Mouse (Mus musculus): ENCODE measurements around the gene Ptprm. TPM values are rescaled to one million over a fixed set of nuclear protein-coding genes. Genes with fewer than 3 reads are reported as not detected.
A peak's percentile ranks its signal among the peaks of the same experiment; 100 is the strongest.

Ptprm gene
- polyA plus RNA-seq, 1 experiment from 2014 or later: 5.4 TPM

- WGBS: 90% methylated on average over 5 of the region's 5 CpGs
- no peak overlapping the region for H3K9ac ChIP-seq (ENCODE audit: low read depth, low read length)
- H3K4me2 ChIP-seq (replicated peaks; ENCODE audit: low read depth): no peak overlapping the region
- no peak overlapping the region for H3K4me3 ChIP-seq (ENCODE audit: low read depth, low read length)
- H3K4me1 ChIP-seq (replicated peaks; ENCODE audit: control insufficient read depth, insufficient read depth, low read length): no peaks in the 10 kb centered on the region
- no peaks in the 10 kb centered on the region for H3K36me3 ChIP-seq (ENCODE audit: control insufficient read depth, insufficient read depth)
- H3K27ac ChIP-seq (ENCODE audit: low read depth, low read length): no peak overlapping the region
- H3K9me3 ChIP-seq (ENCODE audit: control insufficient read depth): no peaks in the 10 kb centered on the region
- no peak for ATAC-seq
- no peak for TF ChIP-seq CTCF (IDR thresholded peaks at IDR 0.05; ENCODE audit: low read depth)
- H3K27me3 ChIP-seq (replicated peaks; ENCODE audit: control insufficient read depth, insufficient read depth, low read length): peaks cover 14% of the 10 kb centered on the region; the same call in 1 of the 2 replicates
These were observed 5.3 kb upstream of the Ptprm start for GRCm38 (mm10) chr17:67359578-67359977.

DNA sequence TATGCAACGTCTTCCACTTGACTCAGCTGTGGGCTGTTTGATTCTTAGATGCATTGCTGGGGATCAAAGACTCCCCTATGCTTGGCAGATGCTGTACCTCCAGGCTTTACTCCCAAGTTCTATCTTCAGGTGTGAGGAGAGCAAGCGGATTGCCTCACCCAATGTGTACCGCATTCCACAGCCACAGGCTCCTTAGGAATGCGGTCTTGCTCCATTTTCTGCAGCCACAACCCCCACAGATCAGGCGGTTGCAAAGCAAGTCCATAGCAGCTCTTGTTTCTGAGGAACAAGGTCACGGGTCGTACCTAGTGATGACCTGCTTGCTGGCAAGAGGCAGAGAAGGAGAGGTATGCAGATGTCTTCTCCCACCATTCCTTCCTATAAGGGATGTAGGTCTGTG, 4.3 kb upstream of the Ptprm start:
- H3K4me1 ChIP-seq (replicated peaks; ENCODE audit: control insufficient read depth, insufficient read depth, low read length): no peaks in the 10 kb centered on the region
- H3K4me2 ChIP-seq (replicated peaks; ENCODE audit: low read depth): no peak overlapping the region
- ATAC-seq: no peak
- no peak overlapping the region for H3K27ac ChIP-seq (ENCODE audit: low read depth, low read length)
- no peaks in the 10 kb centered on the region; the same call in 1 of the 2 replicates for H3K36me3 ChIP-seq (ENCODE audit: control insufficient read depth, insufficient read depth)
- no peaks in the 10 kb centered on the region for H3K9me3 ChIP-seq (ENCODE audit: control insufficient read depth)
- TF ChIP-seq CTCF (IDR thresholded peaks at IDR 0.05; ENCODE audit: low read depth): no peak
- H3K27me3 ChIP-seq (replicated peaks; ENCODE audit: control insufficient read depth, insufficient read depth, low read length): peaks cover 24% of the 10 kb centered on the region
- WGBS: 66% methylated on average over 7 of the region's 7 CpGs
- H3K9ac ChIP-seq (ENCODE audit: low read depth, low read length): no peak overlapping the region
- H3K4me3 ChIP-seq (ENCODE audit: low read depth, low read length): no peak overlapping the region

- Histone ChIP-seq H3K9ac (ENCODE audit: low read depth, low read length) (no peak overlapping the region), H3K4me1 (replicated peaks; ENCODE audit: control insufficient read depth, insufficient read depth, low read length) (no peaks in the 10 kb centered on the region), H3K27ac (ENCODE audit: low read depth, low read length) (no peak overlapping the region), H3K4me3 (ENCODE audit: low read depth, low read length) (no peak overlapping the region), H3K4me2 (replicated peaks; ENCODE audit: low read depth) (no peak overlapping the region), H3K36me3 (ENCODE audit: control insufficient read depth, insufficient read depth) (no peaks in the 10 kb centered on the region; the same call in 1 of the 2 replicates), H3K9me3 (ENCODE audit: control insufficient read depth) (no peaks in the 10 kb centered on the region), H3K27me3 (replicated peaks; ENCODE audit: control insufficient read depth, insufficient read depth, low read length) (peaks cover 33% of the 10 kb centered on the region)
- 88% methylated on average over 4 of the region's 4 CpGs for WGBS
- no peak for TF ChIP-seq CTCF (IDR thresholded peaks at IDR 0.05; ENCODE audit: low read depth)
- ATAC-seq: no peak
These were observed 2.9 kb upstream of the Ptprm start for GRCm38 (mm10) chr17:67357191-67357590.

- Histone ChIP-seq H3K27me3 (replicated peaks; ENCODE audit: control insufficient read depth, insufficient read depth, low read length) (peaks cover 39% of the 10 kb centered on the region), H3K27ac (ENCODE audit: low read depth, low read length) (no peak overlapping the region), H3K4me1 (replicated peaks; ENCODE audit: control insufficient read depth, insufficient read depth, low read length) (no peaks in the 10 kb centered on the region), H3K9me3 (ENCODE audit: control insufficient read depth) (no peaks in the 10 kb centered on the region), H3K36me3 (ENCODE audit: control insufficient read depth, insufficient read depth) (no peaks in the 10 kb centered on the region; the same call in 1 of the 2 replicates), H3K4me3 (ENCODE audit: low read depth, low read length) (no peak overlapping the region), H3K4me2 (replicated peaks; ENCODE audit: low read depth) (peak overlapping the region; percentile 95), H3K9ac (ENCODE audit: low read depth, low read length) (no peak overlapping the region)
- TF ChIP-seq CTCF (IDR thresholded peaks at IDR 0.05; ENCODE audit: low read depth): no peak
- no peak for ATAC-seq
- WGBS: 51% methylated on average over 5 of the region's 5 CpGs
These were observed 994 bp upstream of the Ptprm start for GRCm38 (mm10) chr17:67355251-67355650.

- H3K36me3 ChIP-seq (ENCODE audit: control insufficient read depth, insufficient read depth): no peaks in the 10 kb centered on the region; the same call in 1 of the 2 replicates
- no peaks in the 10 kb centered on the region for H3K9me3 ChIP-seq (ENCODE audit: control insufficient read depth)
- H3K9ac ChIP-seq (ENCODE audit: low read depth, low read length): peak overlapping the region; percentile 62
- peaks cover 39% of the 10 kb centered on the region for H3K27me3 ChIP-seq (replicated peaks; ENCODE audit: control insufficient read depth, insufficient read depth, low read length)
- TF ChIP-seq CTCF (IDR thresholded peaks at IDR 0.05; ENCODE audit: low read depth): no peak
- WGBS: under 1% methylated on average over 53 of the region's 68 CpGs
- H3K4me2 ChIP-seq (replicated peaks; ENCODE audit: low read depth): peak overlapping the region; percentile 95
- peak overlapping the region; percentile 78 for H3K4me3 ChIP-seq (ENCODE audit: low read depth, low read length)
- peak overlapping the region; percentile 62; the same call in 1 of the 2 replicates for H3K27ac ChIP-seq (ENCODE audit: low read depth, low read length)
- H3K4me1 ChIP-seq (replicated peaks; ENCODE audit: control insufficient read depth, insufficient read depth, low read length): no peaks in the 10 kb centered on the region
- ATAC-seq: 0 out of 2 replicates have a peak, but pooled peaks have one; percentile 2
These were observed 334 bp downstream of the Ptprm start for GRCm38 (mm10) chr17:67353796-67354450.

- Histone ChIP-seq H3K27me3 (replicated peaks; ENCODE audit: control insufficient read depth, insufficient read depth, low read length) (peaks cover 39% of the 10 kb centered on the region), H3K4me2 (replicated peaks; ENCODE audit: low read depth) (peak overlapping the region; percentile 95), H3K36me3 (ENCODE audit: control insufficient read depth, insufficient read depth) (no peaks in the 10 kb centered on the region; the same call in 1 of the 2 replicates), H3K9me3 (ENCODE audit: control insufficient read depth) (no peaks in the 10 kb centered on the region), H3K4me1 (replicated peaks; ENCODE audit: control insufficient read depth, insufficient read depth, low read length) (no peaks in the 10 kb centered on the region), H3K9ac (ENCODE audit: low read depth, low read length) (peak overlapping the region; percentile 62), H3K4me3 (ENCODE audit: low read depth, low read length) (peak overlapping the region; percentile 78), H3K27ac (ENCODE audit: low read depth, low read length) (no peak overlapping the region; the same call in 1 of the 2 replicates)
- no peak for ATAC-seq
- 4% methylated on average over 50 of the region's 50 CpGs for WGBS
- TF ChIP-seq CTCF (IDR thresholded peaks at IDR 0.05; ENCODE audit: low read depth): no peak
These were observed 1.1 kb downstream of the Ptprm start for GRCm38 (mm10) chr17:67352956-67353795.
